Mouse (Mus musculus): ENCODE results near the gene Mfsd4b1.
"Not testable (repeated sequence)": the region's sequence is repeated elsewhere in the genome, so short reads cannot be mapped to it uniquely, and the experiment has no call there.

The Mfsd4b1 gene

DNA sequence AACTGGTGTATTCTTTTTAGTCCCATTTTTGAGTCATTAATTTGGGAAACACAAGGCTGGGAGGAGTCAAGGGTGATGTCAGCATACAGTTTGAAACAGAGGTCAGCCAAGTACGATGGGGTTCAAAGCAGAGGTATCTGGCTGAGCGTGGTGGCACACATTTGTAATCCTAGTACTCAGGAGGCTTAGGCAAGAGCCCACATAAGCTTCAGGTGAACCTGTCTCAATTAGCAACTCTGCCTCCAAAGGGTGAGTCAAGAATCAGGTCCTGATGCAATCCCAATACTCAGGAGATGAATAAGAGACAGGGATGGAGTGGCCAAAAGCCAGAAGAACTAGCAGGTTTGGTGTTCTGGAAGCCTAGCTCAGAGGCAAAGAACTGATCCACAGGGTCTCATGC is 7.8 kb upstream of the Mfsd4b1 start:
- DNase-seq = no peak

DNA sequence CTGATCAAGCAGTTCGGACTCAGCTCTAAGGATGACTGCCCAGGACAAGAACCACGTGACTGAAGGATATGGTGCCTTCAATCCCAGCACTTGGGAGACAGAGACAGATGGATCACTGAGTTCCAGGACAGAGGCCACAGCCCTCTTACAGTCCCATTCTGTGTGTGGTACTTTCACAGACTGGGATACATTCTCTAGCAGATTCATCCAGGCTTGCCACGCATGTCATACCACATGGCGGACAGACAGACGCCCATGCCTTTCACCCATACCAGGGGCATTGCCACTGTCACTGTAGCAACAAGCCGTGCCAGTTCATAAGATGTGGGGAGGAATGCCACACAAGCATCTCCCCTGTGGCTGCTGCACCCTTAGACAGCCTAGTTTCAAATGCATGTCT is 5.6 kb upstream of the Mfsd4b1 start:
- no peak for DNase-seq

DNA sequence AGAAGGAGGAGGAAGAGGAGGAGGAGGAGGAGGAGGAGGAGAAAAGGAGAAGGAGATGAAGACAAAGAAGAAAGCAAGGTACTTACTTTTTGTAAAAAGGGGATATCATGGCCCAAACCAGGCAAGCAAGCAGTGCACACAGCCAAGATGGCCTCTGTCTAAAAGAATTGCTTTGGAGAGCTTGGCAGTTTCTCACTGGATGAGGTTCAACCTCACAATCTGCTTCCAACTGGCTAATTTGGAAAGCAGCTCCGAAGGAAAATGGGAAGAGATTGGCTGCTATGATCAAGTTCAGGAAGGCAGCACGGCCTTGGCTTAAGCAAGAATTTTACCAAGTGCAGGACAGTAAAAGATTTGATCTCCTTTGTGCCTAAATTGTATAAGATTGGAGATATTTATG is 4.5 kb upstream of the Mfsd4b1 start:
- DNase-seq = peak; percentile 71 to 76

DNA sequence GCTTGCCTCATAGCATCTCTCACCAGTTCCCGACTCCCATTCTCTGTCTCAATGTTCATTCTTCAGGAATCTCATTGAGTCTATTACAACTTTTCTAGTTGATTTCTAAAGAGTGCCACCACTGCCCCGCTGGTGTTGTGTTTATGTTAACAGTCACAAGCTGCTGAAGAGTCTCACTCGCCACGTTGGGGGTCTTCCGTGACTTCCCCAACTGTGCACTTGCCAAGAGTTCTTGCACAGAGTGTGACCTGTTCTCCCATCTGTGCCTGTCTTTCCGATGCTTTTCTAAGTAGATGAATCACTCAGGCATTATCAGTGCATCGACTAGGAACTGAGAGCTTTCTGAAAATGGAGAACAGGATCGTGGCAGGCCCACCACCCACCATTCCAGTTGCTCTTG is 3.0 kb upstream of the Mfsd4b1 start:
- DNase-seq = peak; percentile 70 to 75

GRCm38 (mm10) chr10:40026546-40026945 is 1.5 kb upstream of the Mfsd4b1 start:
- DNase-seq = no peak

- no peak for DNase-seq
Measured at GRCm38 (mm10) chr10:40025560-40025959, 492 bp upstream of the Mfsd4b1 start.

DNA sequence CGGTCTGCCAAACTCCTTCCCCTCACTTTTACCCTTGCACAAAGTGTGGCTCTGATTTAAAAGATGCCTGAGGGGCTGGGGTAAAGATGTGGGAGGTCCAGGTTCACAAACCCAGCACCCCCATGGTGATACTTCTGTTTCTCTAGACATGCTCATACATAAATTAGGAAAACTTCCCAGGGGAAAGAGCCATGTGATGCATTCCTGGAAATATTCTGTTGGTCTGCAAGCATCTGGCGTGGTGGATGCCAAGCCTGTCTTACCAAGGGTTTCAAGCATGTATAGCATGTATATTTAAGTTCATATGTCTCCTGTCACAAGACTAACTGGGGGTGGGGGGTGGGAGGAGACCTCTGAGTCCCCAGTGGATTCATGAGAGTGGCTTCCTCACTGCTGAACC is 4.7 kb downstream of the Mfsd4b1 start:
- DNase-seq = peak in 1 of 2 experiments; percentile 15

- no peak for DNase-seq
Measured at GRCm38 (mm10) chr10:40019492-40019891, 5.6 kb downstream of the Mfsd4b1 start.

- peak; percentile 31 to 47 for DNase-seq
Measured at GRCm38 (mm10) chr10:40018261-40018860, 6.7 kb downstream of the Mfsd4b1 start.

- no peak for DNase-seq
Measured at GRCm38 (mm10) chr10:40009591-40009990, 15.5 kb downstream of the Mfsd4b1 start.

DNA sequence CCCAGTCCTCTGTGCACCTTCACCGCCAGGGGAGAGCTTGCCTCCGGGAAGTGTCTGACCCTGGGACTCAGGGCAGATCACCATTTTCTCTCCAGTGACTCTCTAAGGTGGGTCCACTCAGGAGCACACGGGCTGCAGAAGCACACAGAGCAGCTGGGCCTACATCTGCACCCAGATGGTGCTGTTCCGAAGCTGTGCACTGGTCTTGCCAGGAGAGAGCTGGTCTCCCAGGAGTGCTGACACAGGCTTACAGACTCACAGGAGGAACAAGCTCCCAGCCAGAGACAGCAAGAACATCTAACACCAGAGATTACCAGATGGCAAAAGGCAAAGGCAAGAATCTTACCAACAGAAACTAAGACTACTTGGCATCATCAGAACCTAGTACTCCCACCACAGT is 16.2 kb downstream of the Mfsd4b1 start:
- DNase-seq = not testable (repeated sequence)

- DNase-seq = peak; percentile 31 to 42
Measured at GRCm38 (mm10) chr10:40007953-40008352, 17.1 kb downstream of the Mfsd4b1 start.

GRCm38 (mm10) chr10:40006963-40007362 is 18.1 kb downstream of the Mfsd4b1 start:
- DNase-seq = peak in 1 of 2 experiments; percentile 19

DNA sequence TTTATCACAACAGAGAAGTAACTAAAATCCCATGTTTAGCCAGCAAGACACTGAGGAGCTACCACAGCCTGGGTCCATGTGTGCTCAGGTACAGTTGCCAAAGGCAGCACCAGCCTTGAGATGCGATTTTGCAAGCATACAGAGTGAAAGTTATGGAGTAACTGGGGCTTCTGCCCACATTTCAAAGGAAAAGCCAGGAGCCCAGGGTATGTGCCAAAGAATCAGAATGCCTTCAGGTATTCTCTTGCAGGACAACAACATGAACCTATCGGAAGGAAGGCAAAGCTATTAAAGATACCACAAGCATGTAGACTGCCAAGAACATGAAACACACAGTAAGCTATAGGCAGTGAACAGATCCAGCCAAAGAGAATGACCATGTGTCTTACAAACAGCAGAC is 24.3 kb downstream of the Mfsd4b1 start:
- DNase-seq = no peak

DNA sequence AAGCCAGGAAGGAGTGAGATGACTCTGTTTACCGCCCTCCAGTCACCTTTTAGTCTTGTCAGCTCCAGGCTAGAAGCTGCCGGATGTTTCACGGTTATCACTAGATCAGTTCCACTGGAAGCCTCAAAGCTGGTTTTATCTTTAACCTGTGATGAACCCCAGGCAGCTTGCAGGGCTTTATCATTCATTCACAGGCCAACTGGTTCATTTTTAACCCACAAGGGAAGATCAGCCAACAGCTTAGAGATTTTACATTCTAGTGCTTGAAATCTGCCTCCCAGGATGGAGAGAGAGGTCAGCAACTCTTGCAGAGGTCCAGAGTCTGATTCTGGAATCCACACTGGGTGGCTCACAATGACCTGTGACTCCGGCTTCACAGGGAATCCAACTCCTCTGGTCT is 33.9 kb downstream of the Mfsd4b1 start:
- no peak for DNase-seq

GRCm38 (mm10) chr10:39986466-39986865 is 38.6 kb downstream of the Mfsd4b1 start, which contains the start of gene Mfsd4b5:
TSS of gene Mfsd4b5 (minus strand) at chr10:39986646.
- DNase-seq = no peak

GRCm38 (mm10) chr10:39982604-39983003 is 42.5 kb downstream of the Mfsd4b1 start:
- DNase-seq = no peak

- DNase-seq = no peak
Measured at GRCm38 (mm10) chr10:39978231-39978630, 46.8 kb downstream of the Mfsd4b1 start.

- DNase-seq = no peak
Measured at GRCm38 (mm10) chr10:39977346-39977745, 47.7 kb downstream of the Mfsd4b1 start.

DNA sequence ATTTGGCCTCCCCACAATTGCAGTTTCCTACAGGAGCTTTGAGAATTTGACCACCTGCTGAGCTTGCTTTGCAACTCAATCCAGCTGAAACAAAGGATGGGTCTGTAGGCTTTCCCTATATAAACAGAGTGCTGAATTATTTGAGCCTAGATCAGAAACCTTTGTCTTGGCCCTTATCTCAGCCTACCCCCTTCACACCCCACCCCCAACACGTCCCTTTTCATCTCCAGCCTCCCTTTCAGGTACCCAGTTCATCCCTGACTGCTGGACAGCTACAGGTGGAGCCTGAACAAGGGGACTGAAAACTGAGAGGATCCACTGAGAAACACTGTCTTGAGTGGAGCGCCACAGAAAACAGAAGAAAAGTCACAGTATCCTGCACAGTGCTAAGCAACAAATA is 49.3 kb downstream of the Mfsd4b1 start:
- no peak for DNase-seq

DNA sequence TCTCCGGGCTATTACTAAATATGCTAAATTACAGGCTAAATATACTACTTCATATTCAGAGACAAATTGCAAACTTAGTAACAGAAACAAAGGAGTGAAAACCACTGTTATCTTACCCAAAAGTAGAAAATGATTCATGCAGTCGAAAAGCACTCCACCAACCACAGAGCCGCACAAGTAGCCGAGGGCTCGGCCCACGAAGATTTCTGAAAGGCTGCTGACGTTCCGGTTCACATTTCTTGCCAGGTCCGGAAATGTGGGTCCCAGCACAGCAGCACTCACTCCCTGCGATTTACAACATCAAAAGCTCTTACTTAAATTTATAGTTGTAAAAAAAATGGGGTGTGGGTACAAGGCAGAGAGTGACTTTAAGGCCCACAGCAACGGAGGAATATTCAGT is 50.1 kb downstream of the Mfsd4b1 start:
- DNase-seq = no peak

DNA sequence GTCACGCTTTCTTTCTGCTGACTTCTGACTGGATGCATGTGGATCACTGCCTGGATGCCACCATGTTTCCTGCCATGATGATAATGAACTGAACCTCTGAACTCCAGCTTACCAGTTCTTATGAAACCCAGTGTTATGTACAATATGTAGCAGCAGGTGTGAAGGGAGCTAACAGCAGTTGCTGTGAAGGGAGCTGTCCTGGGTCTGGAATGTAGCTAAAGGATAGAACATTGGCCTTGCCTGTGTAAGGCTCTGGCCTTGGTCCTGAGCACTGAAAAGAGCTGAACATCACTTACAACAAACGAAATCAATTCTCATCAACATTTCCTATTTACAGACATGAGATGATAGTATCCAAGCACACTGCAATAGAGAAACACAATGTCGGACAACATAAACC is 57.6 kb downstream of the Mfsd4b1 start:
- no peak for DNase-seq

DNA sequence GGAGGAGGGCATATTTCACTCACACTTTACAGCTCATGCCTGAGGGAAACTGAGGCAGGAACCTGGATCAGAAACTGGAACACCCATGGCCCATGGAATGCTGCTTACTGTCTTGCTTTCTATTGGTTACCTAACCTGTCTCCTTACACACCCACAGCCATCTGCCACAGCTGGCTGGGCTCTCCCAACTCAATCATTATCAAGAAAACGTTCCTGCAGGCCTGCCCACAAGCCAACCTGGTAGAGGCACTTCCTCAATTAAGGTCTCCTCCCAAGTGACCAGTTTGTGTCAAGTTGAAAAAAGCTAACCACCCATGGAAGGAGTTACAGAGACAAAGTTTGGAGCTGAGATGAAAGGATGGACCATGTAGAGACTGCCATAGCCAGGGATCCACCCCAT is 63.2 kb downstream of the Mfsd4b1 start:
- no peak for DNase-seq

DNA sequence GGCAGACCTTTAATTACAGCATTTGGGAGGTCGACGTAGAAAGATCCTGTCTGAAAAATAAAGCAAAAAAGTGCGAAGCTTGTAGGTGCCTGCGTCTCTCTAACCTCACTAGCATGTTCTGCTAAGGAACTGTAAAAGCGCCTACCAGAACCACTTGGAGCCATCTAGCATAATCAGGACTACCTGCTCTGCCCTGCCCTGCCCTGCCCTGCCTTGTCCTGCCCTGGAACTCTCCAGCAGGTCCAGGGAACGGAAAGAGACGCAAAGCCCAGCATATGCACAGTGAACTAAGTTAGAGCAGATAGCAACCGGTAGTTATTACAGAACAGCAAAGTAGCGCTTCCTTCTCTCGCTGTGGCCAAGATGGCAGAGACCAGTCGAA is 64.6 kb downstream of the Mfsd4b1 start:
- no peak for DNase-seq

- peak; percentile 94 to 95 for DNase-seq
Measured at GRCm38 (mm10) chr10:39959761-39960440, 65.2 kb downstream of the Mfsd4b1 start, which contains the start of gene Mfsd4b3. TSS of gene Mfsd4b3 (minus strand) at chr10:39960153.

Measured in cerebellum, postnatal 10 days (tissue).